Mouse (Mus musculus) B cell, adult 2 months (primary cell): ENCODE results near the gene Fam222b.

Experiments
- DNase-seq, 2 experiments: peaks; one replicate each; pipeline ENCODE4 v3.0.0; 2022

The Fam222b gene

GRCm38 (mm10) chr11:78138023-78138422 is 43.6 kb downstream of the Fam222b start:
- DNase-seq = no peak

- no peak for DNase-seq
These were observed 46.2 kb downstream of the Fam222b start for GRCm38 (mm10) chr11:78140665-78141064.

- no peak for DNase-seq
These were observed 49.1 kb downstream of the Fam222b start for GRCm38 (mm10) chr11:78143520-78143919.

- DNase-seq = no peak
These were observed 51.7 kb downstream of the Fam222b start for GRCm38 (mm10) chr11:78146168-78146567.

GRCm38 (mm10) chr11:78146707-78147543 is 52.5 kb downstream of the Fam222b start:
- DNase-seq = no peak

- DNase-seq = no peak
These were observed 56.7 kb downstream of the Fam222b start for GRCm38 (mm10) chr11:78151161-78151560.

GRCm38 (mm10) chr11:78152299-78153231 is 58.1 kb downstream of the Fam222b start:
- no peak for DNase-seq

GRCm38 (mm10) chr11:78153778-78154177 is 59.3 kb downstream of the Fam222b start:
- no peak for DNase-seq

- DNase-seq = no peak
These were observed 61.2 kb downstream of the Fam222b start for GRCm38 (mm10) chr11:78155674-78156073.

- no peak for DNase-seq
These were observed 61.8 kb downstream of the Fam222b start for GRCm38 (mm10) chr11:78156156-78156699.

- DNase-seq = peak; percentile 83 to 87
These were observed 64.6 kb downstream of the Fam222b start for GRCm38 (mm10) chr11:78159096-78159495.

- DNase-seq = no peak
These were observed 65.1 kb downstream of the Fam222b start for GRCm38 (mm10) chr11:78159557-78159956.

GRCm38 (mm10) chr11:78160171-78160570 is 65.7 kb downstream of the Fam222b start:
- no peak for DNase-seq

GRCm38 (mm10) chr11:78160675-78161074 is 66.2 kb downstream of the Fam222b start:
- no peak for DNase-seq

GRCm38 (mm10) chr11:78161169-78161568 is 66.7 kb downstream of the Fam222b start:
- DNase-seq = no peak

GRCm38 (mm10) chr11:78161968-78162367 is 67.5 kb downstream of the Fam222b start:
- DNase-seq = no peak

- DNase-seq = no peak
These were observed 68.0 kb downstream of the Fam222b start for GRCm38 (mm10) chr11:78162504-78162903.

- no peak for DNase-seq
These were observed 68.6 kb downstream of the Fam222b start for GRCm38 (mm10) chr11:78163045-78163444.

- DNase-seq = peak; percentile 37 to 44
These were observed 69.5 kb downstream of the Fam222b start for GRCm38 (mm10) chr11:78163681-78164603.

GRCm38 (mm10) chr11:78164604-78164923 is 70.1 kb downstream of the Fam222b start:
- no peak for DNase-seq

- peak; percentile 86 to 88 for DNase-seq
These were observed 70.7 kb downstream of the Fam222b start, which contains the start of gene Traf4 for GRCm38 (mm10) chr11:78164924-78165760. Traf4 (minus strand) TSS chr11:78165589.
